Mouse (Mus musculus) MEL (cell line): ENCODE results near the gene Rab5b. TPM values are rescaled to one million over a fixed set of nuclear protein-coding genes. Genes with fewer than 3 reads are reported as not detected.

Experiments
- DNase-seq: peaks from one replicate; pipeline ENCODE4 v3.0.0; 2011; ENCODE audit warnings: low read depth, low spot score
- H3K27ac ChIP-seq: 2 replicates; pipeline ENCODE4 v1.5.1; 2012; ENCODE audit warnings: low read depth, mild to moderate bottlenecking, control low read depth, low read length, moderate library complexity; ENCODE audit not compliant: control insufficient read depth
- H3K27me3 ChIP-seq, 2 experiments: fragments of 150-350 bp in 1 of 2; sonication (generic) in 1 of 2; 2 replicates each; pipeline ENCODE4 v1.6.1; 2012; ENCODE audit warnings: low read length in 2 of 2, mild to moderate bottlenecking in 2 of 2, improper control_type of control experiment in 1 of 2, moderate library complexity in 1 of 2; ENCODE audit not compliant: insufficient read depth in 2 of 2, control insufficient read depth in 1 of 2
- H3K36me3 ChIP-seq, 2 experiments: 2 replicates each; pipeline ENCODE4 v1.6.1; 2012 to 2014; ENCODE audit warnings: low read length in 2 of 2, improper control_type of control experiment in 1 of 2, inconsistent platforms in 1 of 2, mild to moderate bottlenecking in 1 of 2; ENCODE audit not compliant: insufficient read depth in 2 of 2, control insufficient read depth in 1 of 2
- H3K4me1 ChIP-seq, 2 experiments: fragments of 150-350 bp in 1 of 2; sonication (generic) in 1 of 2; 2 replicates each; pipeline ENCODE4 v1.6.1; 2012; ENCODE audit warnings: low read length in 2 of 2, improper control_type of control experiment in 1 of 2, mild to moderate bottlenecking in 1 of 2; ENCODE audit not compliant: insufficient read depth in 2 of 2, control insufficient read depth in 1 of 2
- H3K4me3 ChIP-seq, 2 experiments: fragments of 150-350 bp in 1 of 2; sonication (generic) in 1 of 2; 2 replicates each; pipeline ENCODE4 v1.5.1; 2012; ENCODE audit warnings: low read depth in 2 of 2, low read length in 2 of 2, mild to moderate bottlenecking in 2 of 2, moderate library complexity in 2 of 2, control low read depth in 1 of 2, improper control_type of control experiment in 1 of 2; ENCODE audit not compliant: control insufficient read depth in 1 of 2, insufficient read depth in 1 of 2
- H3K79me2 ChIP-seq: 2 replicates; pipeline ENCODE4 v1.6.1; 2012; ENCODE audit warnings: mild to moderate bottlenecking, low read length, moderate library complexity; ENCODE audit not compliant: control insufficient read depth, poor library complexity, insufficient read depth
- H3K9ac ChIP-seq: 2 replicates; pipeline ENCODE4 v1.6.1; 2012; ENCODE audit warnings: low read depth, mild to moderate bottlenecking, control low read depth, low read length, moderate library complexity; ENCODE audit not compliant: control insufficient read depth, poor library complexity, severe bottlenecking
- H3K9me3 ChIP-seq: fragments of 150-350 bp; sonication (generic); replicated peaks from 2 replicates; pipeline ENCODE4 v1.6.1; 2012; ENCODE audit warnings: mild to moderate bottlenecking, low read length, improper control_type of control experiment, moderate library complexity; ENCODE audit not compliant: insufficient read depth
- BHLHE40 ChIP-seq: IDR thresholded peaks from 2 replicates; pipeline ENCODE4 v1.6.1; 2012; ENCODE audit warnings: low read depth, mild to moderate bottlenecking, inconsistent platforms, low read length, improper control_type of control experiment, borderline replicate concordance
- CHD1 ChIP-seq: IDR thresholded peaks from 2 replicates; pipeline ENCODE4 v1.6.1; 2012; ENCODE audit warnings: low read depth, mild to moderate bottlenecking, inconsistent platforms, low read length, improper control_type of control experiment
- CHD2 ChIP-seq: IDR thresholded peaks from 2 replicates; pipeline ENCODE4 v1.6.1; 2011; ENCODE audit warnings: low read length, improper control_type of control experiment
- CTCF ChIP-seq, 3 experiments: IDR thresholded peaks in 2 of 3; conservative IDR thresholded peaks in 1 of 3; 2 replicates each; pipeline ENCODE4 v1.5.1; 2011 to 2012; ENCODE audit warnings: low read length in 3 of 3, low read depth in 2 of 3, mild to moderate bottlenecking in 2 of 3, improper control_type of control experiment in 1 of 3, inconsistent platforms in 1 of 3, mixed read lengths in 1 of 3, moderate library complexity in 1 of 3; ENCODE audit not compliant: control insufficient read depth in 1 of 3, insufficient read depth in 1 of 3, poor library complexity in 1 of 3, severe bottlenecking in 1 of 3
- EP300 ChIP-seq, 2 experiments: IDR thresholded peaks; 2 replicates each; pipeline ENCODE4 v1.6.1; 2011; ENCODE audit warnings: improper control_type of control experiment in 2 of 2, low read length in 2 of 2, low read depth in 1 of 2, mild to moderate bottlenecking in 1 of 2
- GABPA ChIP-seq: IDR thresholded peaks from 2 replicates; pipeline ENCODE4 v1.6.1; 2012; ENCODE audit warnings: low read depth, mild to moderate bottlenecking, inconsistent platforms, low read length, improper control_type of control experiment, moderate library complexity
- GATA1 ChIP-seq: IDR thresholded peaks from 2 replicates; pipeline ENCODE4 v1.6.1; 2011; ENCODE audit warnings: low read depth, low read length, improper control_type of control experiment
- JUND ChIP-seq: IDR thresholded peaks from 2 replicates; pipeline ENCODE4 v1.6.1; 2011; ENCODE audit warnings: low read depth, mild to moderate bottlenecking, improper control_type of control experiment, low read length
- MEF2A ChIP-seq: IDR thresholded peaks from 2 replicates; pipeline ENCODE4 v1.6.1; 2014; ENCODE audit warnings: low read depth, mild to moderate bottlenecking, inconsistent platforms, low read length, improper control_type of control experiment; ENCODE audit not compliant: poor library complexity, insufficient replicate concordance, severe bottlenecking; ENCODE audit errors: extremely low read depth
- MYC ChIP-seq: IDR thresholded peaks from 2 replicates; pipeline ENCODE4 v1.6.1; 2011; ENCODE audit warnings: low read depth, mild to moderate bottlenecking, low read length, improper control_type of control experiment, moderate library complexity
- NELFE ChIP-seq: IDR thresholded peaks from 2 replicates; pipeline ENCODE4 v1.6.1; 2011; ENCODE audit warnings: low read depth, low read length, improper control_type of control experiment
- NRF1 ChIP-seq: IDR thresholded peaks from 2 replicates; pipeline ENCODE4 v1.6.1; 2014; ENCODE audit warnings: low read depth, mild to moderate bottlenecking, inconsistent platforms, low read length, improper control_type of control experiment, moderate library complexity; ENCODE audit not compliant: poor library complexity, insufficient read depth, severe bottlenecking
- POLR2A ChIP-seq, 2 experiments: IDR thresholded peaks; 2 replicates each; pipeline ENCODE4 v1.6.1; 2011 to 2012; ENCODE audit warnings: low read length in 2 of 2, mild to moderate bottlenecking in 2 of 2, control low read depth in 1 of 2, improper control_type of control experiment in 1 of 2, low read depth in 1 of 2, moderate library complexity in 1 of 2; ENCODE audit not compliant: control insufficient read depth in 1 of 2, insufficient read depth in 1 of 2, poor library complexity in 1 of 2
- SIN3A ChIP-seq: IDR thresholded peaks from 2 replicates; pipeline ENCODE4 v1.6.1; 2012; ENCODE audit warnings: low read length, improper control_type of control experiment, inconsistent platforms
- USF1 ChIP-seq: IDR thresholded peaks from 2 replicates; pipeline ENCODE4 v1.6.1; 2014; ENCODE audit warnings: low read depth, mild to moderate bottlenecking, inconsistent platforms, low read length, improper control_type of control experiment, moderate library complexity
- USF2 ChIP-seq, 2 experiments: IDR thresholded peaks; 2 replicates each; pipeline ENCODE4 v1.6.1; 2011 to 2012; ENCODE audit warnings: improper control_type of control experiment in 2 of 2, low read length in 2 of 2, borderline replicate concordance in 1 of 2, inconsistent platforms in 1 of 2, low read depth in 1 of 2, mild to moderate bottlenecking in 1 of 2; ENCODE audit not compliant: insufficient read depth in 1 of 2
- ZKSCAN1 ChIP-seq: IDR thresholded peaks from 2 replicates; pipeline ENCODE4 v1.6.1; 2012; ENCODE audit warnings: low read depth, mild to moderate bottlenecking, inconsistent platforms, low read length, improper control_type of control experiment, moderate library complexity
- ZNF384 ChIP-seq: IDR thresholded peaks from 2 replicates; pipeline ENCODE4 v1.6.1; 2012; ENCODE audit warnings: low read depth, mild to moderate bottlenecking, inconsistent platforms, low read length, improper control_type of control experiment
- polyA plus RNA-seq, 2 experiments: library from polyadenylated mRNA; stranded (reverse) in 1 of 2; unstranded in 1 of 2; fragments of >175 nt in 1 of 2; fragments of >200 nt in 1 of 2; gene quantifications; 2 replicates each; pipeline versions ENCODE4 v1.2.1 to v1.2.4; 2012; ENCODE audit warnings: low replicate concordance in 2 of 2, low read depth in 1 of 2; ENCODE audit not compliant: insufficient read length in 2 of 2, insufficient read depth in 1 of 2, missing spikeins in 1 of 2
- total RNA-seq: library from RNA; depleted of rRNA; stranded (reverse); fragments of 300-350 nt; gene quantifications from 2 replicates; pipeline ENCODE4 v1.2.3, GENCODE M21; 2012

The Rab5b gene
- total and polyA plus RNA-seq, 3 experiments = 18.7 to 45.7 (median 23.3) TPM

DNA sequence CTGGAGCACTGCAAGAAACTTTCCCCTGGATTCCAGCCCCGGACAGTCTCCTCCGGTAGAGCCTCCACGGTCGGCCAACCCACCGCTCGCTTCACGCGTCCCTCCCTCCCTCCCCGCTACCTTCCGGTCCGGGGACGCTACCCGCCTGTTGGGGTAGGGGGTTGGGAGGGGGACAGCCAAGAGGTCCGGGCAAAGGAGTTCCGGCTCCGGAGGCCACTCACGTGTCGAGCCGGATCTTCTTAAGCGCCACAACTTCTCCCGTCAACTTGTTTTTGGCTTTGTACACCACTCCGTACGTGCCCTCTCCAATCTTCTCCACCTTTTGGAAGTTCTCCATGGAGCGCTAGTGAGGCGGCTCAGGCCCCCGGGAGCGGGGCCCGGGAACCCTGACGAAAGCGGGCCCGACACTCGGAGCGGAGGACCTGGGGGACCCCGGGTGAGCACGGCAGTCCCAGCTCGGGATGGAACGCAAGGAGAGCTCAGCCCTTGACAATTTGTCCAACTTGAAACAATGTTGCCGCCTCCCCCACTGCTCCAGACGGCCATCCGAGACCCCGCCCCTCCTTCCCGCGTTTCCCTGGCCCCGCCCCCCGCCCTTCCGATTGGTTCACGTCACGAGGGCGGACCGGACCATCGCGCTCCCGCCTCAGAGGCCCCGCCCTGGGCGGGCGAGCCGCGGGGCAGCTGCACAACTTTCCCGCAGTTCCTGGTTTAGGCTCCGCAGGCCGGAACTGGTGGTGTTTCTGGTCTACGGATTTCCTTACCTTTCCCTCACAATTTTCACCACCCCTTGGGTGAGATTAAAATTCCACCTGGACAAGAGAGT, 8.6 kb upstream of the Rab5b start, which contains the start of gene Cdk2 (continued):
- peak; percentile 76; the same call in 1 of the 2 replicates for TF ChIP-seq BHLHE40
- no peak for TF ChIP-seq USF2 (IDR thresholded peaks at IDR 0.05; ENCODE audit: borderline replicate concordance in 1 of 2, insufficient read depth in 1 of 2, low read depth in 1 of 2, low read length in 2 of 2)
- TF ChIP-seq ZNF384 = no peak
- no peak for TF ChIP-seq CHD2
- TF ChIP-seq ZKSCAN1 = no peak
- TF ChIP-seq USF1 = peak; percentile 72
- TF ChIP-seq CTCF (IDR thresholded peaks at IDR 0.05 in 2 of 3, conservative IDR thresholded peaks at IDR 0.05 in 1 of 3; ENCODE audit: control insufficient read depth in 1 of 3, insufficient read depth in 1 of 3, low read depth in 2 of 3, low read length in 3 of 3, poor library complexity in 1 of 3, severe bottlenecking in 1 of 3) = no peak
- peak; percentile 93 for TF ChIP-seq NELFE

DNA sequence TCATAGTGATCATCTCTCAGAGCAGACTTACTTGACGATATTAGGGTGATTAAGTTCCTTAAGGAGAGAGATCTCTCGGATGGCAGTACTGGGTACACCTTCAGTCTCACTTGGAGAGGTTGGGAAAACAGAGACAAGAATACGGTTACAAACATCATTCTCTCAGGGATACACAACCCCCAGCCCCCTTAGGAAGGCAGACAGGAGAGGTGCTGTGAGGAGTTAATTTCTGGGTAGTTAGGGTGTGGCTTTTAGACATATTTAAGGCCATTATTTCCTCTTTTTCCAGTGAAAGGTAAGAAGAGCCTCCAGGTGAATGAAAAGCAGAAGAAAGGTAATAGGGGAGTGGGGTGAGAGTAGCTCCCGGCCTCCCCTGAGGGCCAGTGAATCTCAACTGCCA, 7.8 kb upstream of the Rab5b start, which contains the start of gene Pmel:
Gene Pmel, plus strand, starts transcription at position 301 of the 400 bp plus-strand sequence.
- Histone ChIP-seq H3K9me3 (no peaks in the 10 kb centered on the region), H3K9ac (peak within 1 kb of the TSS; percentile 100), H3K36me3 (peaks cover 1 to 26% of the 10 kb centered on the region in 2 experiments), H3K79me2 (peaks cover 14% of the 10 kb centered on the region), H3K27me3 (no peaks in the 10 kb centered on the region)
- no peak for DNase-seq
- TF ChIP-seq JUND (no peak), ZNF384 (no peak), CHD1 (0 out of 2 replicates have a peak, but pooled peaks have one; percentile 69)
- TF ChIP-seq, all 39 proteins: peak for 1
- H3K4me1 ChIP-seq = peaks cover 13 to 22% of the 10 kb centered on the region in 2 experiments
- H3K4me3 ChIP-seq = peak within 1 kb of the TSS; percentile 76 to 92
- H3K27ac ChIP-seq = peak within 1 kb of the TSS; percentile 95

DNA sequence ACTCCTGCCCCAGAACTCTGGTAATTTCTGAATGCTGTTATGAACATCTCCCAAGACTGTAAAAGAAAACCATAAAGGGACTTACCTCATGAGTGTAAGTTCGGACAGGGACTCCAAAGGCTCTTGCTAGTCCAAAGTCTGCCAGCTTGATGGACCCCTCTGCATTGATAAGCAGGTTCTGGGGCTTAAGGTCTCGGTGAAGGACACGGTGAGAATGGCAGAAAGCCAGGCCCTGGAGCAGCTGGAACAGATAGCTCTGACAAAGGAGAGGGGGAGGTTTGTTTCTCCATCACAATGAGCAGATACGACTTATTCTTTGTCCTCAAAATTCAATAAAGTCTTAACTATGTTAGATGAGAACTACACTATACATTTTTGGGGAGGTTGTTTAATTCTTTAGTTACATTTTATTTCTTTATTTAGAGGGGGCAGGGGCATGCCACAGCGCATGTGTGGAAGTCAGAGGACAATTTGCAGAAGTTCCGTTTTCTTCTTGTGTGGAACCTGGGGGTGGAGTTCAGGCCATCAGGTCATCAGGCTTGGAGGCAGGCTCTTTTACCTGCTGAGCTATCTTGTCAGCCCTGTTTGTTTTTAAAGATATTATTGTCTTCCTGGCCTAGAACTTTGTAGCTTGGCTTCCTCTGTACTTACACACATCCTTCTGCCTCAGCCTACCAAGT, 6.4 kb upstream of the Rab5b start:
- H3K27ac ChIP-seq = peak overlapping the region; percentile 20
- H3K9ac ChIP-seq = no peak overlapping the region
- TF ChIP-seq EP300 (IDR thresholded peaks at IDR 0.05; ENCODE audit: low read depth in 1 of 2, low read length in 2 of 2) = peak in 1 of 2 experiments; percentile 10; a peak in 1 of 4 replicates
- no peak for TF ChIP-seq BHLHE40
- no peak for TF ChIP-seq GATA1
- TF ChIP-seq NRF1 = peak; percentile 70
- no peak for TF ChIP-seq MYC
- no peak for TF ChIP-seq MEF2A
- TF ChIP-seq SIN3A = peak; percentile 11; the same call in 1 of the 2 replicates
- no peak for TF ChIP-seq GABPA
- 0 out of 4 replicates have a peak, but pooled peaks of 1 of the 2 experiments have one; percentile 20 for TF ChIP-seq POLR2A (IDR thresholded peaks at IDR 0.05; ENCODE audit: control insufficient read depth in 1 of 2, insufficient read depth in 1 of 2, low read depth in 1 of 2, low read length in 2 of 2, poor library complexity in 1 of 2)
- TF ChIP-seq CHD1 = no peak
- TF ChIP-seq CHD2 = no peak

More for the DNA sequence above, 6.4 kb upstream of the Rab5b start:
- Histone ChIP-seq H3K27me3 (no peaks in the 10 kb centered on the region), H3K9me3 (no peaks in the 10 kb centered on the region), H3K36me3 (peaks cover 1 to 26% of the 10 kb centered on the region in 2 experiments), H3K4me3 (no peak overlapping the region), H3K4me1 (peaks cover 13 to 22% of the 10 kb centered on the region in 2 experiments), H3K79me2 (peaks cover 14% of the 10 kb centered on the region)
- DNase-seq = peak; percentile 72
